Mouse (Mus musculus): ENCODE measurements around the gene Gmip.

Gmip gene

GRCm38 (mm10) chr8:69804537-69804936, 3.9 kb upstream of the Gmip start:
- DNase-seq (ENCODE audit: low spot score), result peak; percentile 29

GRCm38 (mm10) chr8:69805086-69805485, 3.4 kb upstream of the Gmip start:
- peak; percentile 38 for DNase-seq (ENCODE audit: low spot score)

- DNase-seq (ENCODE audit: low spot score), result peak; percentile 44
Observed at GRCm38 (mm10) chr8:69805491-69805890, 3.0 kb upstream of the Gmip start.

GRCm38 (mm10) chr8:69807236-69807635, 1.2 kb upstream of the Gmip start:
- no peak for DNase-seq (ENCODE audit: low spot score)

- DNase-seq (ENCODE audit: low spot score), result peak; percentile 49
Observed at GRCm38 (mm10) chr8:69808864-69809403, 455 bp downstream of the Gmip start.

GRCm38 (mm10) chr8:69809820-69810219, 1.3 kb downstream of the Gmip start:
- DNase-seq (ENCODE audit: low spot score), result no peak

- no peak for DNase-seq (ENCODE audit: low spot score)
Observed at GRCm38 (mm10) chr8:69814881-69815280, 6.4 kb downstream of the Gmip start.

GRCm38 (mm10) chr8:69815396-69815795, 6.9 kb downstream of the Gmip start:
- DNase-seq (ENCODE audit: low spot score), result no peak

- DNase-seq (ENCODE audit: low spot score), result no peak
Observed at GRCm38 (mm10) chr8:69820466-69820865, 12.0 kb downstream of the Gmip start.

- peak; percentile 86 for DNase-seq (ENCODE audit: low spot score)
Observed at GRCm38 (mm10) chr8:69821971-69822385, 13.5 kb downstream of the Gmip start.

GRCm38 (mm10) chr8:69822386-69823191, 14.1 kb downstream of the Gmip start, which contains the start of gene Lpar2:
Lpar2 (plus strand) TSS chr8:69822429.
- DNase-seq (ENCODE audit: low spot score), result peak; percentile 87

GRCm38 (mm10) chr8:69826371-69826770, 17.9 kb downstream of the Gmip start:
- DNase-seq (ENCODE audit: low spot score), result no peak

- peak; percentile 90 for DNase-seq (ENCODE audit: low spot score)
Observed at GRCm38 (mm10) chr8:69832298-69832853, 23.9 kb downstream of the Gmip start, which contains the start of gene Pbx4. Pbx4 (plus strand) TSS chr8:69832491.

GRCm38 (mm10) chr8:69837057-69837682, 28.7 kb downstream of the Gmip start:
- DNase-seq (ENCODE audit: low spot score), result no peak

- DNase-seq (ENCODE audit: low spot score), result no peak
Observed at GRCm38 (mm10) chr8:69847167-69848065, 38.9 kb downstream of the Gmip start.

- DNase-seq (ENCODE audit: low spot score), result no peak
Observed at GRCm38 (mm10) chr8:69848951-69849350, 40.5 kb downstream of the Gmip start.

GRCm38 (mm10) chr8:69849899-69850298, 41.4 kb downstream of the Gmip start:
- DNase-seq (ENCODE audit: low spot score), result no peak

- DNase-seq (ENCODE audit: low spot score), result no peak
Observed at GRCm38 (mm10) chr8:69850926-69851506, 42.5 kb downstream of the Gmip start.

GRCm38 (mm10) chr8:69853869-69854268, 45.4 kb downstream of the Gmip start:
- DNase-seq (ENCODE audit: low spot score), result no peak

- DNase-seq (ENCODE audit: low spot score), result no peak
Observed at GRCm38 (mm10) chr8:69860807-69861206, 52.3 kb downstream of the Gmip start.

GRCm38 (mm10) chr8:69861251-69861650, 52.8 kb downstream of the Gmip start:
- DNase-seq (ENCODE audit: low spot score), result no peak
